Mouse (Mus musculus) CD8-positive naive resting alpha-beta T cell, adult 57 days (primary cell): Measurements from ENCODE around the gene Smpd4. TPM values are rescaled to one million over a fixed set of nuclear protein-coding genes. Genes with fewer than 3 reads are reported as not detected.

ENCODE experiments used
- total RNA-seq: library from RNA; stranded (reverse); gene quantifications from one replicate; pipeline ENCODE4 v1.2.4, GENCODE M21; 2023

Smpd4 gene
- 44.3 TPM for total RNA-seq

DNA sequence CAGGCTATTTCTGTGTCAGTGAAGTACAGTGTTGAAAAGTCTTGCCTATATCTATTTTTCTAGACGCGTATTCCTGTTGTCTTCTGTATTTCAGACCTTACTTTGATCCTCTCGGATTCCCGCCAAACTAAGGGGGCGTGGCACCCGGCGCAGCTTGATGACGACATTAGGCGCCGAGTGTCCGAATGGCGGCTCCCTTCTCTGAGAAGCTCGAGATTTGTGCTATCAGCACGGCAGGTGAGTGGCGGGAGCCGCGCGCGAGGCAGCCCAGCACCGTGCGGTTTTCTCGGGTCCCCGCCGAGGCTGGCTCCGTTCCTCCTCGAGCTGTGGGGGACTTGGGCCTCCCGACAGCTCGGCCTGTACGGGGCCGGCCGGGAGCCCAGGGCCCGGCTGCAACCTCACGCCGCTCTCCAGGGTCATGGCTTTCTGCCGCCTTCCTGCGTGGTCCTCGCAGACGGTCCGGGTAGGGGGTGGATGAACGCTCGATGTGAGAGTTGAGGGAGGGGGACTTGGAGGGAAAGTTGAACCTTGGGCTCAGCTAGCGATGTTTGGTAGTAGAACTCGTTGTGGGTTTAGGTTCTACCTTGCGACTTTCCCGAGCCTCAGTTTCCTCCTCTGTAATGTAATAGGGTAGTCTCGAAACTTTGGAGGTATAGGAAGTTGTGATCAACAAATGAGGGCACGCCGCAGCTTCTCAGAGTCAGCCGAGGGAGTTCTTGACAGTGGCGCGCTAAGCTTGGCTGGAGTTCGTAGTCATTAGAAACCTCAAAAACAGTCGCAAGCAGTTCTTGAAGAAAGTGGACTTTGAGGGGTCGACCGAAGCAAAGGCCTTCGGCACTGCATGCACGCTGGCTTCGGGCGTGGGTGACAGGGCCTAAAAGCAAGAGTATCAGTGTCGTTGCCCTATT, at the start of gene Smpd4:
Smpd4 (plus strand) TSS at position 157 of the 908 bp plus-strand sequence.

DNA sequence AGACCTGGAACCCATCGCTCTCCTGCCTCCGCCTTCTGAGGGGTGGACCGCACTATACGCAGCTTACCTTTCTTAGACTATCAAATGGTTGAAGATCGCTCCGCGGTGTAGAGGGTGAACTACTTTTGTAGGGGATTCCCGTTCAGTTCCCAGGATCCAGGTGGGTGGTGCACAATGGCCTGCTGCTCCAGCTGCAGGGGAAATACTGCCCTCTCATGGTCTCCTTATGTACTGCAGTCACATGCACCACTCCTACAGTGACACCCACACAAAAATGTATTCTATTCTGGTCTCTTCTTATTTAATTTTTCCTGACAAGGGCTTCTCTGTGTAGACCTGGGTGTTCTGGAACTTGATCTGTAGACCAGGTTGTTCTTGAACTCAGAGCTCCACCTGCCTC, 36.1 kb upstream of the Smpd4 start, which contains the start of gene Slc7a4:
Slc7a4 (minus strand) TSS at position 151 of the 400 bp plus-strand sequence.

DNA sequence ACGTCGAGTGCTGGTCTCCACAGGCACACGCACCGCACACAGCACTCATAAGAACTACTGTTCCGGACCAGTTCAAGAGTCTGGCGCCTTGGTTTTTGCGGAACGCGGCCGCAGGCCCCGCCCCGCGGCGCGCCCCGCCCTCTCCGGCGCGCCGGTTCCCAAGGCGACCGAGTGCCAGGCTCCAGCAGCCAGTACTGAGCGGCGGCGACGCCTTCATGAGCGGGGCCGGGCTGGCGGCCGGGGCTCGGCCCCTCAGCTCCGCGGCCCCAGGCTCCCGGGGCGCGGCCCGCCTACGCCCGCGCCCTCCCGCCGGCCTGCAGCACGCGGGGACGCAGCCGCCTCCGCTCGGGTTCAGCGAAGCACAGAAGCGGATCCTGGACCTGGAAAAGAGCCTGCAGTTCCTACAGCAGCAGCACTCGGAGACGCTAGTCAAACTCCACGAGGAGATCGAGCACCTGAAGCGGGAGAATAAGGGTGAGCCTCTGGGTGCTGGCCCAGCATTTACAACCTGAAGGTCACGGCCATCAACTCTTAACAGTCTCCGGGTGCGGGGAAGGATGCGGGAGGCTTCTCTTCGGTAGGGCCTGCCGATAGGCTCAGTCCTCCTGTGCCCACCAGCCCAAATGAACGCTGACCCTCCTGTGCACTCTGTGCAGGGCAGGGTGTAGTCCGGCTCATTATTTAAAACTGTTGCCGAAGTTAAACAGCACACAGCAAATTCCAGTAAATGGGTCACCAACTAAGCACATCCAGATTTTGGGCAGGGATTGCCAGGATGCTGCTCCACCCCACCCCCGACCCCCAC, 27.4 kb downstream of the Smpd4 start, which contains the start of gene Ccdc74a:
Ccdc74a (plus strand) TSS at position 161 of the 805 bp plus-strand sequence.

Other genes starting within 250 kb of the Smpd4 start
- 20.9 TPM for gene Snap29, start 213.4 kb upstream of the Smpd4 start, total RNA-seq
- gene Pi4ka, start 213.0 kb upstream of the Smpd4 start, total RNA-seq = 107 TPM
- gene Crkl, start 167.4 kb upstream of the Smpd4 start, total RNA-seq = 50.7 TPM
- not detected for gene Aifm3, start 129.7 kb upstream of the Smpd4 start, total RNA-seq
- 73.7 TPM for gene Lztr1, start 110.7 kb upstream of the Smpd4 start, total RNA-seq
- gene Thap7, start 88.2 kb upstream of the Smpd4 start, total RNA-seq = 39.9 TPM
- not detected for gene Lrrc74b, start 58.1 kb upstream of the Smpd4 start, total RNA-seq
- gene P2rx6, start 57.5 kb upstream of the Smpd4 start, total RNA-seq = not detected
- 0.34 TPM for gene Slc7a4, start 36.1 kb upstream of the Smpd4 start, total RNA-seq
- 0.89 TPM for gene Ccdc74a, start 27.1 kb downstream of the Smpd4 start, total RNA-seq
- gene Med15, start 113.5 kb downstream of the Smpd4 start, total RNA-seq = 166 TPM
- 26.3 TPM for gene Klhl22, start 140.3 kb downstream of the Smpd4 start, total RNA-seq
- gene Scarf2, start 177.9 kb downstream of the Smpd4 start, total RNA-seq = not detected
- gene B830017H08Rik, start 213.8 kb downstream of the Smpd4 start, total RNA-seq = not detected
- gene Car15, start 219.0 kb downstream of the Smpd4 start, total RNA-seq = 12.4 TPM